Mouse (Mus musculus): ENCODE data around the gene Fez2.

Fez2 gene

GRCm38 (mm10) chr17:78407581-78407980, 10.4 kb downstream of the Fez2 start:
- no peak for DNase-seq (ENCODE audit: low spot score)

- DNase-seq (ENCODE audit: low spot score), result no peak
Measured at GRCm38 (mm10) chr17:78406854-78407253, 11.1 kb downstream of the Fez2 start.

- no peak for DNase-seq (ENCODE audit: low spot score)
Measured at GRCm38 (mm10) chr17:78405336-78405735, 12.6 kb downstream of the Fez2 start.

GRCm38 (mm10) chr17:78403804-78404203, 14.1 kb downstream of the Fez2 start:
- no peak for DNase-seq (ENCODE audit: low spot score)

GRCm38 (mm10) chr17:78403229-78403628, 14.7 kb downstream of the Fez2 start:
- no peak for DNase-seq (ENCODE audit: low spot score)

GRCm38 (mm10) chr17:78402174-78402573, 15.8 kb downstream of the Fez2 start:
- no peak for DNase-seq (ENCODE audit: low spot score)

- DNase-seq (ENCODE audit: low spot score), result no peak
Measured at GRCm38 (mm10) chr17:78401713-78402112, 16.2 kb downstream of the Fez2 start.

GRCm38 (mm10) chr17:78401311-78401710, 16.6 kb downstream of the Fez2 start:
- no peak for DNase-seq (ENCODE audit: low spot score)

- no peak for DNase-seq (ENCODE audit: low spot score)
Measured at GRCm38 (mm10) chr17:78400130-78400840, 17.7 kb downstream of the Fez2 start.

- DNase-seq (ENCODE audit: low spot score), result no peak
Measured at GRCm38 (mm10) chr17:78392401-78393087, 25.4 kb downstream of the Fez2 start.

- no peak for DNase-seq (ENCODE audit: low spot score)
Measured at GRCm38 (mm10) chr17:78389573-78389972, 28.4 kb downstream of the Fez2 start.

- no peak for DNase-seq (ENCODE audit: low spot score)
Measured at GRCm38 (mm10) chr17:78388101-78388847, 29.7 kb downstream of the Fez2 start.

GRCm38 (mm10) chr17:78387665-78388064, 30.3 kb downstream of the Fez2 start:
- no peak for DNase-seq (ENCODE audit: low spot score)

- DNase-seq (ENCODE audit: low spot score), result no peak
Measured at GRCm38 (mm10) chr17:78382321-78382720, 35.6 kb downstream of the Fez2 start.

- DNase-seq (ENCODE audit: low spot score), result no peak
Measured at GRCm38 (mm10) chr17:78379730-78380245, 38.2 kb downstream of the Fez2 start.

GRCm38 (mm10) chr17:78379079-78379729, 38.7 kb downstream of the Fez2 start:
- DNase-seq (ENCODE audit: low spot score), result no peak

- no peak for DNase-seq (ENCODE audit: low spot score)
Measured at GRCm38 (mm10) chr17:78376587-78376986, 41.4 kb downstream of the Fez2 start.

GRCm38 (mm10) chr17:78374756-78375155, 43.2 kb downstream of the Fez2 start:
- DNase-seq (ENCODE audit: low spot score), result no peak

- no peak for DNase-seq (ENCODE audit: low spot score)
Measured at GRCm38 (mm10) chr17:78373849-78374248, 44.1 kb downstream of the Fez2 start.

GRCm38 (mm10) chr17:78373174-78373573, 44.8 kb downstream of the Fez2 start:
- DNase-seq (ENCODE audit: low spot score), result no peak

- DNase-seq (ENCODE audit: low spot score), result no peak
Measured at GRCm38 (mm10) chr17:78370445-78370844, 47.5 kb downstream of the Fez2 start.

- DNase-seq (ENCODE audit: low spot score), result no peak
Measured at GRCm38 (mm10) chr17:78368481-78368880, 49.5 kb downstream of the Fez2 start.
